Mouse (Mus musculus): ENCODE measurements at regions not wholly inside any gene's neighbourhood (a gene's known extent, or its start where the extent isn't known, plus 50 kb on each side); places are given as distances from the start of the nearest gene placed in this dataset.

- no peaks in the 10 kb centered on the region for H3K27me3 ChIP-seq (replicated peaks)
- no peaks in the 10 kb centered on the region for H3K79me2 ChIP-seq (replicated peaks; ENCODE audit: control insufficient read depth, extremely low read depth, insufficient read depth, poor library complexity, severe bottlenecking)
- no peaks in the 10 kb centered on the region for H3K36me3 ChIP-seq (replicated peaks in 1 of 2; ENCODE audit: control insufficient read depth in 1 of 2, insufficient read depth in 1 of 2, low read length in 1 of 2)
- no peak overlapping the region for H3K27ac ChIP-seq (ENCODE audit: insufficient read depth, low read depth)
- H3K4me3 ChIP-seq (replicated peaks in 1 of 3; ENCODE audit: low read depth in 2 of 3, low read length in 2 of 3, poor library complexity in 1 of 3), result no peak overlapping the region
- no peaks in the 10 kb centered on the region for H3K4me1 ChIP-seq (ENCODE audit: control insufficient read depth in 1 of 2, insufficient read depth in 2 of 2)
- no peak overlapping the region for H3K4me2 ChIP-seq (ENCODE audit: insufficient read depth, low read depth, poor library complexity, severe bottlenecking)
- in situ Hi-C loops (cut with MboI; ENCODE audit: low pct_ligation_motif_present, low pct_unique_long_range_greater_than_20kb, low sequenced_read_pairs) (no loop called here), dilution Hi-C loops (cut with MboI; ENCODE audit: extremely low pct_ligation_motif_present, extremely low pct_unique_long_range_greater_than_20kb, low sequenced_read_pairs) (no loop called here)
- DNase-seq (ENCODE audit: extremely low read depth), result no peak
- H3K9me3 ChIP-seq (replicated peaks; ENCODE audit: low read length), result no peaks in the 10 kb centered on the region
- TF ChIP-seq KAT2A (IDR thresholded peaks at IDR 0.05; ENCODE audit: insufficient replicate concordance, low read length) (no peak), RAD21 (IDR thresholded peaks at IDR 0.05; ENCODE audit: low read depth, low read length) (no peak), ELF1 (IDR thresholded peaks at IDR 0.05; ENCODE audit: low read depth, low read length) (no peak), TBP (conservative IDR thresholded peaks at IDR 0.05; ENCODE audit: low read depth, low read length) (no peak), ZNF384 (IDR thresholded peaks at IDR 0.05; ENCODE audit: low read depth, low read length) (no peak), E2F4 (IDR thresholded peaks at IDR 0.05; ENCODE audit: insufficient replicate concordance, low read depth, low read length) (no peak)
- H3K9ac ChIP-seq (ENCODE audit: insufficient read depth, low read depth), result no peak overlapping the region
Observed at GRCm38 (mm10) chr16:87067981-87068380, 286.0 kb upstream of the N6amt1 start.

GRCm38 (mm10) chr16:87067523-87067922 is 286.5 kb upstream of the N6amt1 start:
- Histone ChIP-seq H3K4me3 (replicated peaks in 1 of 3; ENCODE audit: low read depth in 2 of 3, low read length in 2 of 3, poor library complexity in 1 of 3) (no peak overlapping the region), H3K27ac (ENCODE audit: insufficient read depth, low read depth) (no peak overlapping the region), H3K36me3 (replicated peaks in 1 of 2; ENCODE audit: control insufficient read depth in 1 of 2, insufficient read depth in 1 of 2, low read length in 1 of 2) (no peaks in the 10 kb centered on the region), H3K4me2 (ENCODE audit: insufficient read depth, low read depth, poor library complexity, severe bottlenecking) (no peak overlapping the region), H3K79me2 (replicated peaks; ENCODE audit: control insufficient read depth, extremely low read depth, insufficient read depth, poor library complexity, severe bottlenecking) (no peaks in the 10 kb centered on the region), H3K9ac (ENCODE audit: insufficient read depth, low read depth) (no peak overlapping the region), H3K9me3 (replicated peaks; ENCODE audit: low read length) (no peaks in the 10 kb centered on the region), H3K27me3 (replicated peaks) (no peaks in the 10 kb centered on the region), H3K4me1 (ENCODE audit: control insufficient read depth in 1 of 2, insufficient read depth in 2 of 2) (no peaks in the 10 kb centered on the region)
- in situ Hi-C loops (cut with MboI; ENCODE audit: low pct_ligation_motif_present, low pct_unique_long_range_greater_than_20kb, low sequenced_read_pairs), result no loop called here
- dilution Hi-C loops (cut with MboI; ENCODE audit: extremely low pct_ligation_motif_present, extremely low pct_unique_long_range_greater_than_20kb, low sequenced_read_pairs), result no loop called here
- TF ChIP-seq EP300 (IDR thresholded peaks at IDR 0.05; ENCODE audit: low read length), result no peak
- no peak for TF ChIP-seq CHD2 (IDR thresholded peaks at IDR 0.05; ENCODE audit: low read length)
- TF ChIP-seq KAT2A (IDR thresholded peaks at IDR 0.05; ENCODE audit: insufficient replicate concordance, low read length), result no peak
- TF ChIP-seq CTCF (conservative IDR thresholded peaks at IDR 0.05 in 1 of 2, IDR thresholded peaks at IDR 0.05 in 1 of 2; ENCODE audit: low read depth in 2 of 2, low read length in 2 of 2), result no peak
- TF ChIP-seq SMC3 (IDR thresholded peaks at IDR 0.05; ENCODE audit: low read depth, low read length), result no peak
- TF ChIP-seq MAX (IDR thresholded peaks at IDR 0.05; ENCODE audit: low read length), result no peak
- TF ChIP-seq UBTF (IDR thresholded peaks at IDR 0.05; ENCODE audit: low read depth, low read length), result no peak
- no peak for TF ChIP-seq MXI1 (IDR thresholded peaks at IDR 0.05; ENCODE audit: low read depth, low read length)
- TF ChIP-seq POLR2AphosphoS2 (IDR thresholded peaks at IDR 0.05; ENCODE audit: low read depth, low read length), result no peak
- no peak for TF ChIP-seq E2F4 (IDR thresholded peaks at IDR 0.05; ENCODE audit: insufficient replicate concordance, low read depth, low read length)
- no peak for TF ChIP-seq MYC (IDR thresholded peaks at IDR 0.05; ENCODE audit: low read depth, low read length)
- no peak for TF ChIP-seq ZC3H11A (IDR thresholded peaks at IDR 0.05; ENCODE audit: low read depth, low read length)
- no peak for TF ChIP-seq JUN (IDR thresholded peaks at IDR 0.05; ENCODE audit: insufficient read depth, low read depth, low read length)
- no peak for DNase-seq (ENCODE audit: extremely low read depth)

Data from CH12.LX (cell line).